Mouse (Mus musculus): ENCODE measurements around the gene Zfp712. TPM values are rescaled to one million over a fixed set of nuclear protein-coding genes. Genes with fewer than 3 reads are reported as not detected.
A peak's percentile ranks its signal among the peaks of the same experiment; 100 is the strongest.

The Zfp712 gene
- 1.3 and 1.7 TPM in 2 replicates for total RNA-seq (2021)
- long read RNA-seq, experiment 1, partial matches to known transcripts = 0 of 2 reads
- long read RNA-seq, experiment 1, other reads (novel, unspliced or antisense) = 0 of 2 reads
- long read RNA-seq, experiment 2, partial matches to known transcripts = 0 of 1 reads
- long read RNA-seq, experiment 2, other reads (novel, unspliced or antisense) = 0 of 1 reads

DNA sequence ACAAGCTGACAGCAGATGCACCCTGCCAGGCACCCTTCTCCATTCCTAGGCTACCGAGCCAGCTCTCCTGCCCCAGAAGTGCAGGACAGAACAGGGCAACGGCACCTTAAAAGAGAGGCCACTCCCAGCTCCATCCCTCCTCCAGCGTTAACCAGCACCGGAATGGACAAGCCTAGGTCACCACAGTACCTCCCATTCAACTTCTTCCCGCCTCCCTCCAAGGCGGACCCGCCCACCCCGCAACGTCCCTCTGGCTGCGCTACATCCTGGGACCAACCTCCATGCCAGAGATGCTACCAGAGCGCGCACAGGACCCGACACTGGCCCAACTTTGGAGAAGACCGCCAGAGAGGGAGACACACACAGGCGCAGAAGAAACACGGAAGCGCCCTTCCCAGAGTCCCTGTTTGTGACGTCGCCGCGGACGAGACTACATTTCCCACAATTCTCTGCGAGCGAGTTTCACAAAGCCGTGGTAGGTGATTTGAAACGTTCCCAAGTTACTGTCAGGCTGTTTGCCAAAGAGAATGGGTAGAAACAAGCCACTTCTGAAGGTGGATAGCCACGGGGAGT is at the start of gene Zfp712:
Gene Zfp712, minus strand, starts transcription at position 385 of the 573 bp plus-strand sequence.
- DNase-seq = peak; percentile 93

- DNase-seq = no peak
Observed at GRCm38 (mm10) chr13:67108821-67109206, 47.8 kb upstream of the Zfp712 start.

- peak; percentile 92 for DNase-seq
Observed at GRCm38 (mm10) chr13:67108194-67108820, 47.3 kb upstream of the Zfp712 start, which contains the start of gene Gm28557. Gm28557 (minus strand) TSS chr13:67108604.

- peak; percentile 6 for DNase-seq
Observed at GRCm38 (mm10) chr13:67107681-67108080, 46.7 kb upstream of the Zfp712 start.

GRCm38 (mm10) chr13:67097876-67098275 is 36.9 kb upstream of the Zfp712 start, which contains the start of gene Zfp708:
Zfp708 (minus strand) TSS chr13:67097976.
- no peak for DNase-seq

- no peak for DNase-seq
Observed at GRCm38 (mm10) chr13:67090154-67090553, 29.2 kb upstream of the Zfp712 start.

- DNase-seq = no peak
Observed at GRCm38 (mm10) chr13:67081946-67082345, 21.0 kb upstream of the Zfp712 start.

GRCm38 (mm10) chr13:67081142-67081713 is 20.3 kb upstream of the Zfp712 start:
- peak; percentile 90 for DNase-seq

- no peak for DNase-seq
Observed at GRCm38 (mm10) chr13:67077244-67077643, 16.3 kb upstream of the Zfp712 start.

GRCm38 (mm10) chr13:67072786-67073185 is 11.8 kb upstream of the Zfp712 start:
- no peak for DNase-seq

DNA sequence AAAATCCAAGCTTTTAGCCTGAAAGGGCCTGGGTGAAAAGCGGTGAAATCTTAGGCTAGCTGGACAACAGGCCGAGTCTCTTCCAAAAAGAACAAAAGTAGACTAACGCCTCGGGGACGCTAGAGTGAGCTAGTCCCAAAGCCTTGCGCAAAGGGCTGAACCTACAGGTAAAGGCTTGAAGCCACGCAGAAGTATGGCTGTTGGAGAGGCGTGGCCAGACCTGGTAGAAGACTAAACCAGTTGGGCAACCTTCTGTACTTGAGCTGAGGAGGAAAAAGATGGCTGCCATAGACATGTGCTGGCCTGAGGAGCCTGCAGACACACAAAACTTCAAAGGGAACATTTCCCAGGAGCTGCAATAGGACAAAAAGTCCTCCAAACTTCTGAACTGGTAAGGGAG is 4.4 kb upstream of the Zfp712 start:
- no peak for DNase-seq

DNA sequence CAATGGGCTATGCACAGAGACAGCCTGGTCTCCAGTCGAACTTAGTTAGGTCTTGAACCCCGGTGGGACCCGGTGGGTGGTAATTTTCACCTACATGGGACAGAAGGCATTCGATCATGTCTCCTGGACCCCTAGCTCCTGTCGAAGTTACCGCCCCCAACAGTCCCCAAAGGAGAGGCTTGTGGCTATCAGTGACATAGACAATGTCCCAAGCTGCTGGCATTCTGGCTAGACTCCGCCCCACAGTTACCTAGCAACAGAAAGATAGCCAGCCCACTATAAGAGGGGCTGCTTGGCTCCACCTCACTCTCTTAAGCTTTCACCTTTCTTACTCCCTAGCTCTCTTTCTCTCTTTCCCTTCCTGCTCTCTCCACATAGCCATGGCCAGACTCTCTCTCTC is 1.5 kb upstream of the Zfp712 start:
- no peak for DNase-seq

DNA sequence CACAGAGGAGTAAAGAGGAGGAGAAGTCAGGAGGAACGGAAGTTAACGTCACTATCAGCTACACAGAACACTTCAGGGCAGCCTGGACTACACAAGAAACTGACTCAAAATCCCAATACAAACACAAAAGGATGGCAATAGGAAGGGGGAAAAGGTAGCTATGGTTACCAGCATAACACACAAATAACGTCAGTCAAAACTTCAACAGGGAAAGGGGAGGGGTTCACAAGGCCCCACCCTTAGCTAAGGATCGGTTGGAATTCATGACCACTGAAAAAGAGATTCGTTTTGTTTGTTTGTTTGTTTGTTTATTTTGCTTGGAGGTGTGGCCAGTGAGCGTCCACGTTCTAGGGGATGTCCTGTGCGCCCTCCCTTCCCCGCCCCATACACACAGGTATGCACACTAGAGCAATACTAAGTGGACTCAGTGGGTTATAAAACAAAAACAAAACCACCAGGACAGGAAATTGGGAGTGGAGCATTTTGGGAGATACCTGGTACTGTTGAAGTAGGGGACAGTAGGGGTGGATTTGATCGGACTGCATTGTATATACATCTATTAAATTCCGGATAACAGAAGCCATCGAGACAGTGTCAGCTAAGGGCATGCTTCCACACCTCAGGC is 697 bp downstream of the Zfp712 start:
- DNase-seq = no peak

Other genes starting within 250 kb of the Zfp712 start
- gene Gm10767, start 156.3 kb downstream of the Zfp712 start, total RNA-seq (2021) = 1.4 and 1.5 TPM in 2 replicates
- gene Zfp708, start 36.8 kb upstream of the Zfp712 start, total RNA-seq (2021) = 1.1 TPM in 2 replicates
- gene Gm28557, start 47.4 kb upstream of the Zfp712 start, total RNA-seq (2021) = 3.4 and 4.2 TPM in 2 replicates
- gene Rslcan18, start 55.1 kb upstream of the Zfp712 start, total RNA-seq (2021) = 0.90 and 1.0 TPM in 2 replicates
- gene Zfp759, start 60.5 kb upstream of the Zfp712 start, total RNA-seq (2021) = 4.6 and 5.5 TPM in 2 replicates
- 6.1 and 6.2 TPM in 2 replicates for gene Rsl1, start 112.0 kb upstream of the Zfp712 start, total RNA-seq (2021)
- 1.7 and 2.0 TPM in 2 replicates for gene Zfp455, start 133.3 kb upstream of the Zfp712 start, total RNA-seq (2021)
- gene Zfp458, start 217.3 kb upstream of the Zfp712 start, total RNA-seq (2021) = 3.7 and 3.8 TPM in 2 replicates
- gene Zfp457, start 245.3 kb upstream of the Zfp712 start, total RNA-seq (2021) = 3.7 and 3.8 TPM in 2 replicates